Mouse (Mus musculus) left cerebral cortex, postnatal 10 days (tissue): ENCODE data around the gene Hpd. TPM values are rescaled to one million over a fixed set of nuclear protein-coding genes. Genes with fewer than 3 reads are reported as not detected.

Experiments used
- DNase-seq, 2 experiments: peaks; one replicate each; pipeline ENCODE4 v3.0.0; 2021 to 2022; ENCODE audit warnings: low spot score in 2 of 2, mixed read lengths in 1 of 2; ENCODE audit errors: extremely low spot score in 1 of 2
- intact Hi-C: fragments of 180-260 bp; cut with DNase I; formaldehyde crosslinking; loops from one replicate; pipeline ENCODE4 v1.15.1; 2025
- total RNA-seq, 2 experiments: library from RNA; stranded (reverse); gene quantifications; 2 replicates each; pipeline ENCODE4 v1.2.3; 2021

Gene Hpd
- total RNA-seq, 2 experiments from 2014 or later = not detected

- intact Hi-C loops = no loop called here
Observed at GRCm38 (mm10) chr5:123152901-123153300, 29.6 kb downstream of the Hpd start.

GRCm38 (mm10) chr5:123151707-123152362 is 30.7 kb downstream of the Hpd start:
- DNase-seq = no peak
- intact Hi-C loops = no loop called here

More at GRCm38 (mm10) chr5:123152901-123153300, 29.6 kb downstream of the Hpd start:
- no peak for DNase-seq

- intact Hi-C loops = no loop called here
- peak in 1 of 2 experiments; percentile 60 for DNase-seq
Observed at GRCm38 (mm10) chr5:123151077-123151476, 31.4 kb downstream of the Hpd start.

- intact Hi-C loops = no loop called here
- DNase-seq = no peak
Observed at GRCm38 (mm10) chr5:123150641-123151040, 31.9 kb downstream of the Hpd start.

GRCm38 (mm10) chr5:123149451-123150400 is 32.8 kb downstream of the Hpd start:
- peak; percentile 85 to 91 for DNase-seq
- intact Hi-C loops = loop anchor here (2.0 kb wide), 1 partner anchor 17 kb away; the partner anchor contains the start of gene Rhof

- intact Hi-C loops = loop anchor here (2.0 kb wide), 1 partner anchor 15 kb away; the partner anchor contains the start of gene Rhof
Observed at GRCm38 (mm10) chr5:123148073-123148722, 34.3 kb downstream of the Hpd start.

GRCm38 (mm10) chr5:123147569-123147968 is 35.0 kb downstream of the Hpd start:
- peak in 1 of 2 experiments; percentile 24 for DNase-seq
- intact Hi-C loops = no loop called here

More at GRCm38 (mm10) chr5:123148073-123148722, 34.3 kb downstream of the Hpd start:
- DNase-seq = peak in 1 of 2 experiments; percentile 40

- intact Hi-C loops = no loop called here
- peak in 1 of 2 experiments; percentile 17 for DNase-seq
Observed at GRCm38 (mm10) chr5:123146357-123146756, 36.2 kb downstream of the Hpd start.

- DNase-seq = no peak
- intact Hi-C loops = no loop called here
Observed at GRCm38 (mm10) chr5:123144746-123145590, 37.6 kb downstream of the Hpd start.

- intact Hi-C loops = no loop called here
- DNase-seq = no peak
Observed at GRCm38 (mm10) chr5:123143971-123144745, 38.4 kb downstream of the Hpd start.

GRCm38 (mm10) chr5:123143251-123143970 is 39.1 kb downstream of the Hpd start:
- DNase-seq = peak in 1 of 2 experiments; percentile 44
- intact Hi-C loops = no loop called here

- intact Hi-C loops = no loop called here
- peak in 1 of 2 experiments; percentile 72 for DNase-seq
Observed at GRCm38 (mm10) chr5:123142161-123143157, 40.1 kb downstream of the Hpd start, which contains the start of gene Setd1b. Gene Setd1b (plus strand): TSS chr5:123142193.

GRCm38 (mm10) chr5:123141555-123142160 is 40.9 kb downstream of the Hpd start:
- DNase-seq = peak; percentile 55 to 79

GRCm38 (mm10) chr5:123140694-123141554 is 41.6 kb downstream of the Hpd start:
- DNase-seq = peak; percentile 92
- intact Hi-C loops = no loop called here

More at GRCm38 (mm10) chr5:123141555-123142160, 40.9 kb downstream of the Hpd start:
- intact Hi-C loops = no loop called here
